Mouse (Mus musculus) erythroblast, embryonic 14.5 days (primary cell): Measurements from ENCODE around the gene Polrmt.

Experiments used
- GATA1 ChIP-seq: IDR thresholded peaks from 2 replicates; pipeline ENCODE4 v1.6.1; 2012; ENCODE audit warnings: low read length, inconsistent platforms, mixed read lengths
- TAL1 ChIP-seq: IDR thresholded peaks from 3 replicates; pipeline ENCODE4 v1.6.1; 2012; ENCODE audit warnings: low read length, inconsistent platforms, mixed read lengths

DNA sequence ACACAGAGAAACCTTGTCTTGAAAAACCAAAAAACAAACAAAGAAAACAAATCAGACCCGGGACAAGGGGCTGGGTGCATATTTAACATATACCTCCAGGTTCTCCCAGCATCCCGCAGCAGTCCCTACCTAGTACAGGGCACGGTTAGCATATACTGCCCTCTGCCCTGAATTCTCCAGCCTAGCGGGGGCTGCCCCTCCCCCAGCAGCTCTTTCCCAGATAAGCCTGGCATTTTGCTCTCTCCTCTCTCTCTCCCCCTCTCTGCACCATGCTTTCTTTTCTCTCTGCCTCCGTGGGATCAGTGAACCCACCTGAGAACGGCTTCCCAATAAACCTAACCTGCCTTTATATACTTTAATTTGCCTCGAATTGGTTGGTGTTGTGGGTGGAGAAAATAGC, 45.7 kb downstream of the Polrmt start:
- no peak for TF ChIP-seq GATA1
- no peak for TF ChIP-seq TAL1
